Mouse (Mus musculus) adrenal gland, adult (tissue): ENCODE measurements around the gene Wdsub1.
"Not testable (repeated sequence)": the region's sequence is repeated elsewhere in the genome, so short reads cannot be mapped to it uniquely, and the experiment has no call there.

Experiments used
- DNase-seq, 2 experiments: peaks; one replicate each; pipeline ENCODE4 v3.0.0; 2022 to 2023; ENCODE audit warnings: low spot score in 1 of 2; ENCODE audit not compliant: inconsistent age in 2 of 2

Gene Wdsub1

GRCm38 (mm10) chr2:59881831-59882741 is at the start of gene Wdsub1:
Gene Wdsub1, minus strand, starts transcription at chr2:59882591.
- peak; percentile 95 to 97 for DNase-seq

- no peak for DNase-seq
Observed at GRCm38 (mm10) chr2:59913610-59914009, 31.2 kb upstream of the Wdsub1 start.

- DNase-seq: no peak
Observed at GRCm38 (mm10) chr2:59908048-59908447, 25.7 kb upstream of the Wdsub1 start.

GRCm38 (mm10) chr2:59904007-59904406 is 21.6 kb upstream of the Wdsub1 start:
- DNase-seq: no peak

GRCm38 (mm10) chr2:59898666-59899065 is 16.3 kb upstream of the Wdsub1 start:
- no peak for DNase-seq

- DNase-seq: no peak
Observed at GRCm38 (mm10) chr2:59898105-59898504, 15.7 kb upstream of the Wdsub1 start.

- DNase-seq: no peak
Observed at GRCm38 (mm10) chr2:59896837-59897236, 14.4 kb upstream of the Wdsub1 start.

GRCm38 (mm10) chr2:59896400-59896799 is 14.0 kb upstream of the Wdsub1 start:
- DNase-seq: peak in 1 of 2 experiments; percentile 76

- no peak for DNase-seq
Observed at GRCm38 (mm10) chr2:59889699-59890098, 7.3 kb upstream of the Wdsub1 start.

- peak in 1 of 2 experiments; percentile 39 for DNase-seq
Observed at GRCm38 (mm10) chr2:59882742-59883281, 421 bp upstream of the Wdsub1 start.

GRCm38 (mm10) chr2:59881404-59881803 is 987 bp downstream of the Wdsub1 start:
- no peak for DNase-seq

GRCm38 (mm10) chr2:59878221-59878620 is 4.2 kb downstream of the Wdsub1 start:
- DNase-seq: no peak

- no peak for DNase-seq
Observed at GRCm38 (mm10) chr2:59877335-59877734, 5.1 kb downstream of the Wdsub1 start.

- no peak for DNase-seq
Observed at GRCm38 (mm10) chr2:59876482-59876881, 5.9 kb downstream of the Wdsub1 start.

- DNase-seq: peak in 1 of 2 experiments; percentile 61
Observed at GRCm38 (mm10) chr2:59870526-59870925, 11.9 kb downstream of the Wdsub1 start.

- DNase-seq: no peak
Observed at GRCm38 (mm10) chr2:59862618-59863017, 19.8 kb downstream of the Wdsub1 start.

GRCm38 (mm10) chr2:59854363-59854762 is 28.0 kb downstream of the Wdsub1 start:
- no peak for DNase-seq

GRCm38 (mm10) chr2:59853543-59853942 is 28.8 kb downstream of the Wdsub1 start:
- no peak for DNase-seq

GRCm38 (mm10) chr2:59852916-59853315 is 29.5 kb downstream of the Wdsub1 start:
- no peak for DNase-seq

GRCm38 (mm10) chr2:59851885-59852284 is 30.5 kb downstream of the Wdsub1 start:
- not testable (repeated sequence) for DNase-seq

- DNase-seq: no peak
Observed at GRCm38 (mm10) chr2:59843848-59844247, 38.5 kb downstream of the Wdsub1 start.

GRCm38 (mm10) chr2:59843156-59843555 is 39.2 kb downstream of the Wdsub1 start:
- DNase-seq: no peak
